Mouse (Mus musculus) ZHBTc4 (cell line): ENCODE data around the gene Matn4.

Experiments
- DNase-seq: peaks from one replicate; pipeline ENCODE4 v3.0.0-alpha.2; 2011; ENCODE audit warnings: low read depth, low spot score

Gene Matn4

DNA sequence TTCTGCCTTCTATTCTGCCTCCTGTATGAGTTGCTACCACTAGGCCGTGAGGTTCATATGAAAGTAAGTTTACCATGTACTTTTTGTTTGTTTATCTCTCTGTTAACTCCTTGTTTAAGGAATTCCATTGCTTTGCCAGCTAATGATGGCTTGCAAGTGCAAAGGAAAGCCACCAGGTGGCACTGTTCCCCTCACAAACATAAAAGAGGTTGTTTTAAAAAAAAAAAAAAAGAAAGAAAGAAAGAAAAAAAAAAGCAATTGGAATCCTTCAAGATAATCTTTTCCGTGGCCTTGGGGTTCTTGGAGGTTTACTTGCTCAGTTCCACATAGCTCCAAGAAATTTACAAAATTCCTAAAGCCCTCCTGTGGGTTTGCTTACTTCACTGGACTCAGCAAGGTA is 12.2 kb upstream of the Matn4 start:
- peak; percentile 70 for DNase-seq

DNA sequence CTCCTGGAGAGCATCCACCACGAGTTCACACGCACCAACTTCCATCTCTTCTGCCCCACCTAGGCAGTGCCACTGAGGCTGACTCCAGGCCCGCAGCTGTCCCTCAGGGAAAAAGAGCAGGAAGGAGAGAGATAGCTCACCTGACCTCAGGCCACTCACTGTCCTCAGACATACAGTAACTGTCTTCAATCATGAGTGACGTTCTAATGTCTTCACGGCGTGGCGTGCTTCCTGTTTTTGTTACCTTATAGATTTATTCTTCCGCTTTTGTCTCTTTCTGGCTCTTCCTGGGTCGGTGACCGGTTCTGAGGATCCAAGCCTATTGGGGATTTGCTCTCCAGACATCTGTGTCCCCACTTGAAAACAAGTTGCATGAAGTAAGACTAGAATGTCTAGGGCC is 9.6 kb upstream of the Matn4 start:
- no peak for DNase-seq

GRCm38 (mm10) chr2:164414167-164414566 is 9.2 kb upstream of the Matn4 start:
- DNase-seq, result peak; percentile 77

DNA sequence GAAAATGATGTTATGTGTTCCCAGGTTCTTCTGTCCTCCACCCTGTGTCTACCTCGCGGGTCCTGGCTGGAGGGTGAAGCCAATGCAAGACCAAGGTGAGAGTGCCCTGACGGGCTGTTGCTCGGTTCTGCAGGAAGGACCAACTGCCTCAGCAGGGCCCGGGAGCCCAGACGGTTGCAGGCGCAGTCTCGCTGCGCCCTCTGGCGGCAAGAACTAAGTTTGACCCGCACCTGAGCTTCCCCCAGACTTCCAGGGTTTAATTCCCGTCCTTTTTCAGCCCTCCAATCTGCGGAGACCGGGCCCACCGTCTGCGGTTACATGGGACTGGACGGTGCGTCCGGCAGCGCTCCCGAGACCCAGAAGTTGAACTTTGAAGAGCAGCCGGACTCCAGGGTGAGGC is 2.7 kb upstream of the Matn4 start:
- peak; percentile 88 for DNase-seq

DNA sequence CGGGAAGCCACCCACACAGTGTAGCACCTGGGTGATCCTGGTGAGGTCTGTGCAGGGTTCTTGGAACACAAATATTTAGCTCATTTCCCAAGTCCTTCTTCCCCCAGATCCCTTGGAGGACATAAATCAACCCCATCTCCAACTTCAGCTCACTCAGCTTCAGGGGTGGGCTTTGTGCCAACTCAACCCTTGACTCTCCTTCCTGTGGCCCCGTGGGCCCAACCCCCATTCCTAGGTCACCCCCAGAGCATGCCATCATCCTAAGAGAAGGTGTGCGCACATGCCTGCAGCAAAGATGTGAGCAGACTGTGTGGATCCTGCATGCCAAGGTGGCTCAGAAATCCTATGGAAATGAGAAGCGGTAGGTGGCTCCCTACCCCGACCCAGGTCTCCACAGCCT is 559 bp upstream of the Matn4 start:
- no peak for DNase-seq

GRCm38 (mm10) chr2:164404082-164404990 is 624 bp downstream of the Matn4 start:
- peak; percentile 63 for DNase-seq

DNA sequence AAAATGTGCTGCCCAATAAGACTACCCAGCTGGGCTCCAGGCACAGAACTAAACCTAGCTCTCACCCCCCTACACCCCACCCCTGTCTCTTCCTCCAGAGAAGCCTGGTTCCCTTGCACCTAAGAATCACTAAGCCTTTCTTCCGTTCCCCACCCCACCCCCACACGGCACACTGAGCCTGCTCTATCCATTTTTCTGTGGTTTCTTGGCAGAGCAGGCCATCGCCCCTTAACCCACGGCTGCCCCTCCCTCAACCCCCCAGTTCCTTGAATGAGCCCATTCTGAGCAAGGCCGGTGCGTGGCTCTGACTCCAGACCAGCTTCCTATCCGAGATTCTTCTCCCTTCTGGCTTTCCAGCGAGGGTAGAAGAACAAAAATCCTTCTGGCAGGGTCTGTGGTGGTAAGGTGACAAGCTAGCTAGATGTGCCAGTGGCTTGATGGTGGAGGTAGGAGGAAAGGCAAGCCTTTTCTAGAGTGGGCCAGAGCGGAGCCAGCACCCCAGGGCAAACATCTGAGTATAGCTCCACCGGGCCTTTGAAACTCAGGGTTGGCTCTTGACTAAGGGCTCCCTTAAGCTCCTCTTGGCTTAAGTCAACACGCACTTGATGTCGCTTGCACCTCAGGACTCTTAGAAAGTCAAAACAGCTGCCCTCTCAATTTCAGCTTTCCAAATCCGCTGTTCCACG is 1.4 kb downstream of the Matn4 start:
- DNase-seq, result no peak

DNA sequence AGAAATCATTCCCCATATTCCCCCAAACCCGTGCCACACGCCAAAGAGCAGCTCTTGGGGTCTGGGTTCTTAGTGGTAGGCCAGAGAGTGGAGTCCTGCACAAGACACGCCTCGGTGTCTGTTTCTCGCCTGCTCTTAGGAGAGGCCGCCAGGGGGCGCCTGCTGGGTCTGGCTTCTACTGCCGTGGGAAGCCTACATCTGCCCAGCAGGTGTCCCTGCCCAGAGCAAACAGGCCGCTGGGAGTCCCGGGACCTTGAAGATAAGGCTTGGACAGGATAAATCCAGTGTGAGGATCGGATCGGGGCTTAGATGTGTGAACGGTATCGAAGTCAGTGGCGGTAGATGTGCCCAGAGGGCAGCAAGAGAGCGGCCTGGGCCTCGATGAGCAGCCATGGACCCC is 2.1 kb downstream of the Matn4 start, which contains the start of gene Rbpjl:
TSS of gene Rbpjl (plus strand) at position 236 of the 400 bp plus-strand sequence.
- DNase-seq, result peak; percentile 90

- peak; percentile 73 for DNase-seq
Observed at GRCm38 (mm10) chr2:164396911-164397310, 8.0 kb downstream of the Matn4 start.

DNA sequence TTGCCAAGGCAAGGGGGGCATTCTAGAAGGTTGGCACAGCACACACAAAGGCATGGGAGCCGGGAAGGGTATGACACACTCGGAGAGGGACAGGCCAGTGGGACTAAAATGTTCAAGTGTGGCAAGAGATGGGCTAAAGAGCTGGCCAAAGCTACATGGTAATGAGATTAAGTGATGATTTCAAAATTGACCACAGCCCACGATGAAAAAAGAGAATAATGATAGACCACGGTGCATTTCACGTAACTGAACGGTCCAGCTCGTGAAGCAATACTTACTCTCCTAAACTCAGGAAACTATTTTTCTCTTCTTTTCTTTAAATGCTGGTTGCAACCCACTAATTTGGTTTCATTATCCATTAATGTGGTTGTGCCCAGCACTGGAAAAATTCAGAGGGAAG is 8.9 kb downstream of the Matn4 start:
- DNase-seq, result no peak

DNA sequence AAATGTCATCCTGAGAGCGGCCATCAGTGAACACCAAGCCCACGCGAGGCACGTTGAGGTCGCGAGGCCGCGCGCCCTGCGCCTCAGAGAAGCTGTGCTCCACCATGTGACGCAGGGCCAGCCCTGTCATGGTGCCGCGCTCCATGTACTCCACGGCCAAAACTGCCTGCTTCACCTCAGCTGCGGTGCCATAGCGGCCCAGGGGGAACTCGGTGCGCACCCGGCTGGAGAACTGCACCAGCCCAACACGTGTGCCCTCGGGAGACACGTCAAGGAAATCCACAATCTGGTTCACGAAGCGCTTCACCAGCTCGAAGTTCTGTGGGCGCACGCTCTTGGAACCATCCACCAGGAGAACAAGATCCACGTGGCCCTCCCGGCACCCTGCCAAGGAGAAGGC is 11.8 kb downstream of the Matn4 start:
- peak; percentile 60 for DNase-seq

DNA sequence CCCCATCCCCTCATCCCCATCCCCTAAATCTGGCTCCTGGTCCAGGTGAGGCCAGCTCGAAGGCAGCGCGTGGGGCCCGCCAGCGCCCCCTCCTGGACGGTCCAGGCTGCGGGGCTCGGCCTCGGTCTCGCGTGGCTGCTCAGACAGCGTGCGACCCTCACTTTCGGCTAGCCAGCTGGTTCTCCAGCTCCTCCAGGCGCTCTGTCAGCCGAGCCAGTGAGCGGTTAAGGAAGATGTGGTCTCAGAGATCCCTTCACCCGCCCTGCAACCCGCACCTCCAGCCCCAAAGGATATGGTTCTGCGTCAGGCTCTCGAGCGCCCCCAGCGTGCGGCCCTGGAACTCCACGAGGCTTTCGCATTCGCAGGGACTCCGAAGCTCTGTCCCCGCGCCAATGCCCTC is 15.5 kb downstream of the Matn4 start:
- DNase-seq, result peak; percentile 92

DNA sequence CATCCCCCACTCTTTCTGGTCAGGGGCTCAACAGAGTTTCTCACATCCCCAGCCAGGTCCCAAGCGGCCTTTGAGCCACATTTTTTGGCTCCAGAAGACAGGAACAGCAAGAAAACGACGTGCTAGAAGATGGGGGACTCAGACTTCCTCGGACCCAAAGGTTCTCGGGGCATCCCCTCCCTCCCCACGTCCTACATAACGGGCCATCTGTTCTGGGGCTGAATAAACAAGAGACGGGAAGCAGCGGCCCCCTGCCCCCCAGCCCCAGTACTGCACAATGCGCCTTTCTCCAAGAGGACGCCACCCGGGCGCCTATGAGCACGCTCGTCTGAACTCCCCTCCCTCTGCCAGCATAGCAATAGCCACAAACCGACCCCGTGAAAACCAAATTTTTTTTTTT is 15.9 kb downstream of the Matn4 start, which contains the start of gene Slpi:
TSS of gene Slpi (minus strand) at position 76 of the 400 bp plus-strand sequence.
- peak; percentile 46 for DNase-seq

GRCm38 (mm10) chr2:164386953-164387352 is 18.0 kb downstream of the Matn4 start:
- peak; percentile 74 for DNase-seq

DNA sequence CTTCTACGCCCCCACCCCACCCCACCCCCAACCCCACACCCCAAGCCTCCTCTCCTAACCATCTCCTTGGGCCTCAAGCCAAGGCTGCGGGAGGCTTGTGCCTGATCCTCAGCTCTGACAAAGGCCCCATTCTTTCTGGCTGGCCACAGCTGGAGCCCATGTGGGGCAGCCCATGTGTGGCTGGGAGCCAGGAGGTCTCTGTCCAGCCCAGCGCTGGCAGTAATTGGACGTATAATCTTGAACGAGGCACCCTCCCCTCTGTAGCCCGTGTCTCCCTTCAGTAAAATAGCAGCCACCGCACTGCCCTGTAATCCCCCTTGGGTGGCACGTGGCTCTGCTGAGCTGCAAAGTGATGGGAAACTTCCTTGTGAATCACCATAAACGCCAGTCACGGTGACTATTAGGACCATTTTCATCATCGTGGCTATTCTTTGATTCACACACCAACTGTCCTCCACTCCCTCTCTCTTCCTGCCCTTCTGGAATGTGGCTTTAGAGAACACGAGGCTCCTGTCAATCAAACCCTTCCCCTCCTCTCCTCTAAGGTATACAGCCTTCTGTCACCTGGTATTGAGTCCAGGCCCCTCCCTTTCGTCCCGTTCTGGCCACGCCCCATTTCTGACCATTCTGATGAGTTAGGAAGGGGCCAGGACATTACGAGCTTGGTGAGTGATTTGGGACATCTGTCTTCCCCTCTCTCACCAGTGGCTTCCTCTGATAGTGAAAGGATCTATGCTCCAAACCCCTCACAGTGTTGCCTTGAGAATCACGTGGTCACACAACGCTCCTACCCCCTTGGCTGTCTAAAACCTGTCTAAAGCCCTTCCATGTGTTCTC is 18.8 kb downstream of the Matn4 start:
- peak; percentile 32 for DNase-seq

DNA sequence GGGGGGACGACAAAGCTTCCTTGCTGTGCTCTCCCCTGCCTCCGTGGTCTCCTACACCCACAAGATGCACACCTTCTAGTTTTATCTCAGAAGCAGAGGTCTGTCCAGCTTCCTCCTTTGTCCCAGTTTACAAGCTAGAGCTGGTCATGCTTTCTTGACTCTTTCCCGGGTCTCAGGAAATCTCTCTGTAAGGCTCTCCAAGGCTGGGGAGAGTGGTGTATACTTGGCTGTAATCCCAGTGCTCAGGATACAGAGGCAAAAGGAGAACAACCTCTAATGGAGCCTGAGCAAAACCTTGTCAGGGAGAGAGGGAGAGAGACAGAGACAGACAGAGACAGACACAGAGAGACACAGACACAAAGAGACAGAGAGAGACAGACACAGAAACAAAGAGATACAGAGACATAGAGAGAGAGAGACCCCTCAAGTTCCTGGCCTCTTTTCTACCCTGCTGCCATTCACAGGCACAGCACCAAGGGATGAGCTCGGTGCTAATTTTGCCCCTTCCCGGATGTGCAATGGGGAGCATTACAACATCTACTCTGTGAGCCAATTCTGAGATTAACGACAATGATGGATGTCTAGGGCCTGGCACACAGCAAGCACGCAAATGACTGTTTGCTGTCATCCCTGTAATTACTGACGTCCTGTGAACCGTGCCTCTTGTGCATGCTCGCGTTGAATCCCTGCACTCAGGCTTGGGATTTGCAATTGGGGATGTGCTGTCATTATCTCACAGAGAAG is 21.1 kb downstream of the Matn4 start:
- DNase-seq, result no peak

- DNase-seq, result no peak
Observed at GRCm38 (mm10) chr2:164382971-164383370, 22.0 kb downstream of the Matn4 start.

DNA sequence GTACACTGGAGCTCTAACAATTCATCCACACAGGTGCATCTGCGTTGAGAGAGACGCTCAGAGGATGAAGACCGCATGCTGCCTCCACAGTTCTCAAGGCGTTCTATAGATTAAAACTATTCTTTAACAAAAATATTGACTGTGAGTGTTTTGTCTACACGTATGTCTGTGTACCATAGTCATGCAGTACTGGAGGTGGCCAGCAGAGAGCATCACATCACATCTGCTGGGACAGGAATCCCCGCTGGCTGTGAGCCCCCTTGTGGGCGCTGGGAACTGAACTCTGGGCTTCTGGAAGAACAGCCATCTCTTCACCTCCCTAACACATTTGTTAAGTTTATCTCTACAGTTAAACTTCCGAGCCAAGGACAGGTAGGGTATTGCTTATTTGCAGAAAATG is 23.2 kb downstream of the Matn4 start:
- peak; percentile 92 for DNase-seq

- peak; percentile 16 for DNase-seq
Observed at GRCm38 (mm10) chr2:164377478-164378426, 27.2 kb downstream of the Matn4 start.

GRCm38 (mm10) chr2:164373187-164373586 is 31.8 kb downstream of the Matn4 start:
- DNase-seq, result no peak
